In the genomic region with DNA sequence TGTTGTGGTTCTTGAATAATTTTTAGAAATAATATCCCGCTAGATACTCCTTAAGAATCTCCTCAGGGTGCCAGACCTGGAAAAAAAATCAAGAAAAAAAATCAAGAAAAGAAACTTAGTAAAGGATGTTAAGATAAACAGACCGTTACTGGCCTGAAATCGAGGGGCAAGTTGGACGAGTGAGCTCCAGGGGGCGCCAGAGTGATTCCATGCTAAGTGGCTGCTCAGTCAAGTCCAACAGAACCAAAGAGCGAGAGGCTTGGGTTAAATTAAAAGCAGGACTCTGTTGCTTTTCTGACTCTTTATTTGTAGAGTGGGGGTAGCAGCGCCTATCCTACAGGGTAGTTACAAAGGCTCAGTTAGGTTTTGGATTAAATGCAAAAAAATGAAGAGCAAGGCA, we compare ENCODE assay signal across 10 mouse cellular contexts. TPM values are rescaled to one million over a fixed set of nuclear protein-coding genes. Genes with fewer than 3 reads are reported as not detected.
DNase-seq lines count a peak whose midpoint lies in the region; ATAC-seq and TF ChIP-seq lines count a peak whose summit lies in the region.
"Had no signal": no experiment of that assay in that cellular context is flagged by ENCODE, and none has a peak within 500 bp of the region (broad histone marks: within the 10 kb centered on the region; RNA-seq: fewer than 3 reads in every experiment).

No protein-coding gene starts in this region.

- no peaks in the 10 kb centered on the region; the same call in 1 of the 2 replicates for H3K4me1 ChIP-seq in E14TG2a.4 (replicated peaks; ENCODE audit: low read depth, low read length)
- no peaks in the 10 kb centered on the region for H3K4me1 ChIP-seq in neural tube, embryonic 11.5 days (ENCODE audit: control insufficient read depth, insufficient read depth, low read length)

- H3K4me2 ChIP-seq in neural tube, embryonic 11.5 days (ENCODE audit: low read depth) = no peak overlapping the region

- 0 out of 2 replicates have a peak, but pooled peaks cover 2% of the 10 kb centered on the region for H3K27me3 ChIP-seq in E14TG2a.4 (ENCODE audit: insufficient read depth, low read length)
- no peaks in the 10 kb centered on the region for H3K27me3 ChIP-seq in neural tube, embryonic 11.5 days (ENCODE audit: control insufficient read depth, insufficient read depth, low read length)

- H3K9me3 ChIP-seq in E14TG2a.4 (ENCODE audit: low read length) = no peaks in the 10 kb centered on the region
- H3K9me3 ChIP-seq in neural tube, embryonic 11.5 days (ENCODE audit: control insufficient read depth, low read length) = no peaks in the 10 kb centered on the region

- no peak overlapping the region for H3K27ac ChIP-seq in neural tube, embryonic 11.5 days (ENCODE audit: low read depth, low read length)

- H3K9ac ChIP-seq in neural tube, embryonic 11.5 days (ENCODE audit: low read length) = no peak overlapping the region

- peak; percentile 72 for TF ChIP-seq CTCF in E14TG2a.4 (conservative IDR thresholded peaks at IDR 0.05; ENCODE audit: low read length)

- H3K4me3 ChIP-seq in E14TG2a.4 (replicated peaks; ENCODE audit: low read length) = no peak overlapping the region
- no peak overlapping the region for H3K4me3 ChIP-seq in neural tube, embryonic 11.5 days (ENCODE audit: low read depth, low read length)

- ATAC-seq in cerebellum, adult (ENCODE audit: insufficient number of reproducible peaks, low FRiP score, low TSS enrichment) = no peak
- no peak for ATAC-seq in neural tube, embryonic 11.5 days (ENCODE audit: insufficient read depth, low FRiP score, low TSS enrichment)

- WGBS in neural tube, embryonic 11.5 days = 36% methylated on average over 7 of the region's 7 CpGs

- H3K36me3 ChIP-seq in E14TG2a.4 (ENCODE audit: insufficient read depth, low read length) = no peaks in the 10 kb centered on the region
- no peaks in the 10 kb centered on the region for H3K36me3 ChIP-seq in neural tube, embryonic 11.5 days (ENCODE audit: control insufficient read depth, insufficient read depth, low read length)

- DNase-seq in cerebellum, adult 18-20 months = peak; percentile 43 to 47
- peak; percentile 10 for DNase-seq in c-Kit-positive CD71-positive TER-119-positive erythroid progenitor cells, embryonic 14.5 days (ENCODE audit: low spot score)
- DNase-seq in gastrocnemius, postnatal 25 days = peak; percentile 11
- peak; percentile 70 to 81 for DNase-seq in left cerebral cortex, adult 18-20 months (ENCODE audit: low spot score in 2 of 2)
- DNase-seq in neural tube, embryonic 11.5 days (ENCODE audit: low spot score) = peak; percentile 64
- DNase-seq in urinary bladder, adult 2 months (ENCODE audit: low spot score) = peak; percentile 28

RNA-seq across cellular contexts. Expression of gene Gm4894, which starts 3.5 kb away (rescaled TPM):
- not detected for total RNA-seq in gastrocnemius, postnatal 25 days (2021)
- total RNA-seq in left cerebral cortex, adult 18-20 months (2021) = not detected
- not detected in 2 replicates for polyA plus RNA-seq in neural tube, embryonic 11.5 days (2014; fragmentation: Nextera tagmentation; extraction: Ambion mirVana)
- polyA plus RNA-seq in urinary bladder, adult 2 months (2012; rRNA removed) = not detected in 2 replicates
- total RNA-seq: hematopoietic stem cell, adult 5-6 weeks had no signal
- polyA plus RNA-seq: spleen, adult 2 months had no signal

Comparison
In these comparisons a context has a peak if more than half of its experiments do, and no peak if none do; other contexts are left out.
1. DNase-seq: peak in every context shown above with its lines; median percentile 76 in left cerebral cortex, adult 18-20 months; 64 in neural tube, embryonic 11.5 days; 45 in cerebellum, adult 18-20 months; 28 in urinary bladder, adult 2 months; 11 in gastrocnemius, postnatal 25 days; 10 in c-Kit-positive CD71-positive TER-119-positive erythroid progenitor cells, embryonic 14.5 days.